Mouse (Mus musculus) kidney, adult 2 months (tissue): ENCODE measurements around the gene Tmem198. TPM values are rescaled to one million over a fixed set of nuclear protein-coding genes. Genes with fewer than 3 reads are reported as not detected.
A peak's percentile ranks its signal among the peaks of the same experiment; 100 is the strongest.

Source experiments
- DNase-seq: peaks from one replicate; pipeline ENCODE4 v3.0.0; 2021
- H3K27ac ChIP-seq: fragments of 200-500 bp; 2 replicates; pipeline ENCODE4 v1.5.1; 2012; ENCODE audit warnings: low read depth, low read length, control low read depth, inconsistent platforms; ENCODE audit not compliant: insufficient read depth
- H3K27me3 ChIP-seq: fragments of 200-500 bp; replicated peaks from 2 replicates; pipeline ENCODE4 v1.6.1; 2012; ENCODE audit warnings: mild to moderate bottlenecking, moderate library complexity, low read length, inconsistent platforms; ENCODE audit not compliant: control insufficient read depth, insufficient read depth
- H3K36me3 ChIP-seq: fragments of 200-500 bp; 2 replicates; pipeline ENCODE4 v1.6.1; 2012; ENCODE audit warnings: mild to moderate bottlenecking, moderate library complexity, low read length, inconsistent platforms; ENCODE audit not compliant: control insufficient read depth, insufficient read depth
- H3K4me1 ChIP-seq: fragments of 200-500 bp; 2 replicates; pipeline ENCODE4 v1.6.1; 2011; ENCODE audit warnings: low read length; ENCODE audit not compliant: control insufficient read depth, insufficient read depth
- H3K4me3 ChIP-seq: fragments of 200-500 bp; 2 replicates; pipeline ENCODE4 v1.5.1; 2011; ENCODE audit warnings: mild to moderate bottlenecking, low read depth, low read length, control low read depth; ENCODE audit not compliant: insufficient read depth
- CTCF ChIP-seq: fragments of 200-500 bp; conservative IDR thresholded peaks from 2 replicates; pipeline ENCODE4 v1.5.1; 2011; ENCODE audit warnings: low read depth, mild to moderate bottlenecking, control low read depth, low read length, moderate library complexity, mixed read lengths; ENCODE audit not compliant: insufficient read depth, insufficient read length
- POLR2A ChIP-seq: fragments of 200-500 bp; IDR thresholded peaks from one replicate; pipeline ENCODE4 v1.6.1; 2011; ENCODE audit warnings: low read depth, low read length, control low read depth
- WGBS: fragments of 180-500 bp; shearing (Covaris S2); methylation state at CpG from one replicate; pipeline ENCODE4 v1.1.7; 2018; 5-methylcytosine and 5-hydroxymethylcytosine counted together
- polyA plus RNA-seq: library from polyadenylated mRNA; depleted of rRNA; stranded (reverse); fragments of >200 nt; gene quantifications from 2 replicates; pipeline ENCODE4 v1.2.3, GENCODE M21; 2012

The Tmem198 gene
- polyA plus RNA-seq, 1 experiment: 1.3 TPM

- Histone ChIP-seq H3K4me1 (no peaks in the 10 kb centered on the region), H3K27ac (no peak overlapping the region), H3K27me3 (no peaks in the 10 kb centered on the region), H3K36me3 (no peaks in the 10 kb centered on the region), H3K4me3 (no peak overlapping the region)
- 75% methylated on average over 4 of the region's 4 CpGs for WGBS
- TF ChIP-seq POLR2A: no peak
- no peak for TF ChIP-seq CTCF
- DNase-seq: no peak
Observed at GRCm38 (mm10) chr1:75511437-75512210, 32.3 kb downstream of the Tmem198 start.

GRCm38 (mm10) chr1:75512550-75512949 is 33.2 kb downstream of the Tmem198 start:
- no peaks in the 10 kb centered on the region for H3K27me3 ChIP-seq
- WGBS: 94% methylated on average over 3 of the region's 3 CpGs
- no peak overlapping the region for H3K27ac ChIP-seq
- no peak overlapping the region for H3K4me3 ChIP-seq
- DNase-seq: no peak
- TF ChIP-seq POLR2A (no peak), CTCF (no peak)
- H3K4me1 ChIP-seq: no peaks in the 10 kb centered on the region
- H3K36me3 ChIP-seq: no peaks in the 10 kb centered on the region

GRCm38 (mm10) chr1:75516703-75517380 is 37.5 kb downstream of the Tmem198 start:
- Histone ChIP-seq H3K36me3 (no peaks in the 10 kb centered on the region), H3K4me1 (no peaks in the 10 kb centered on the region; the same call in 1 of the 2 replicates), H3K27ac (no peak overlapping the region), H3K27me3 (no peaks in the 10 kb centered on the region), H3K4me3 (no peak overlapping the region)
- no peak for DNase-seq
- WGBS: 75% methylated on average over 15 of the region's 15 CpGs
- TF ChIP-seq CTCF (no peak), POLR2A (no peak)

GRCm38 (mm10) chr1:75517984-75518383 is 38.7 kb downstream of the Tmem198 start:
- DNase-seq: peak; percentile 12
- Histone ChIP-seq H3K27me3 (no peaks in the 10 kb centered on the region), H3K36me3 (no peaks in the 10 kb centered on the region), H3K27ac (no peak overlapping the region), H3K4me1 (no peaks in the 10 kb centered on the region; the same call in 1 of the 2 replicates), H3K4me3 (no peak overlapping the region)
- TF ChIP-seq POLR2A (no peak), CTCF (no peak)
- WGBS: 36% methylated on average over 4 of the region's 4 CpGs

- Histone ChIP-seq H3K27me3 (no peaks in the 10 kb centered on the region), H3K36me3 (no peaks in the 10 kb centered on the region), H3K4me1 (no peaks in the 10 kb centered on the region; the same call in 1 of the 2 replicates), H3K27ac (no peak overlapping the region), H3K4me3 (no peak overlapping the region)
- DNase-seq: no peak
- WGBS: 95% methylated on average over 4 of the region's 4 CpGs
- TF ChIP-seq CTCF (no peak), POLR2A (no peak)
Observed at GRCm38 (mm10) chr1:75518427-75518826, 39.1 kb downstream of the Tmem198 start.

- H3K36me3 ChIP-seq: no peaks in the 10 kb centered on the region
- H3K4me1 ChIP-seq: no peaks in the 10 kb centered on the region; the same call in 1 of the 2 replicates
- no peak for TF ChIP-seq POLR2A
- TF ChIP-seq CTCF: no peak
- no peak overlapping the region for H3K27ac ChIP-seq
- DNase-seq: no peak
- H3K4me3 ChIP-seq: no peak overlapping the region
- whole genome bisulfite sequencing: 68% methylated on average over 5 of the region's 5 CpGs
- no peaks in the 10 kb centered on the region for H3K27me3 ChIP-seq
Observed at GRCm38 (mm10) chr1:75519576-75519975, 40.2 kb downstream of the Tmem198 start.
